Mouse (Mus musculus) G1E (cell line): ENCODE results near the gene Scaf11.

Experiments
- CTCF ChIP-seq: IDR thresholded peaks from 2 replicates; pipeline ENCODE4 v1.5.1; 2012; ENCODE audit warnings: low read depth, low read length, inconsistent platforms, mixed read lengths
- GATA1 ChIP-seq: IDR thresholded peaks from 2 replicates; pipeline ENCODE4 v1.6.1; 2012; ENCODE audit warnings: borderline replicate concordance, low read length, inconsistent platforms, mixed read lengths
- TAL1 ChIP-seq: conservative IDR thresholded peaks from 2 replicates; pipeline ENCODE4 v1.6.1; 2012; ENCODE audit warnings: low read depth, low read length, inconsistent platforms, mixed read lengths

DNA sequence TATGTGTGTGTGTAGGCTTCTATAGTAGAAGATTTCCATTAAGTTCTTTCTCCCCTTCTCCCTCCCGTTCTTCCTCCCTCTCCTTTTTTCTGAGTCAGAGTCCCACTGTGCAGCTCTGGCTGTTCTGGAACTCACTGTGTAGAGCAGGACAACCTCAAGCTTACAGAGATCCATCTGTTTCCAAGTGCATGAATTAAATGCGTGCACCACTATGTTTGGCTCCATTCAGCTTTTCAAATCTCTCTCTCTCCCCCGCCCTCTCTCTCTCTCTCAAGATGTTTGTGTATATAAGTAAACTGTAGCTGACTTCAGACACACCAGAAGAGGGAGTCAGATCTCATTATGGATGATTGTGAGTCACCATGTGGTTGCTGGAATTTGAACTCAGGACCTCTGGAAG is 20.2 kb upstream of the Scaf11 start:
- TF ChIP-seq CTCF: no peak
- TF ChIP-seq GATA1: no peak
- no peak for TF ChIP-seq TAL1
